Mouse (Mus musculus): ENCODE measurements around the gene Lin7a.

GRCm38 (mm10) chr10:107316100-107316499 is 44.6 kb downstream of the Lin7a start:
- TF ChIP-seq CTCF (IDR thresholded peaks at IDR 0.05; ENCODE audit: extremely low read depth, insufficient read depth, insufficient read length, insufficient replicate concordance) (no peak), POLR2A (IDR thresholded peaks at IDR 0.05; ENCODE audit: low read depth, low read length) (no peak)

Data from spleen, adult 2 months (tissue).